In genomic region chr17:86273566-86274349, GRCm38 (mm10) we compare ENCODE assay signal across 17 mouse cellular contexts.
DNase-seq lines count a peak whose midpoint lies in the region; ATAC-seq lines count a peak whose summit lies in the region.
"Had no signal": no experiment of that assay in that cellular context is flagged by ENCODE, and none has a peak within 500 bp of the region (broad histone marks: within the 10 kb centered on the region; RNA-seq: fewer than 3 reads in every experiment).

No protein-coding gene starts in this region.

- H3K4me3 ChIP-seq in forebrain, embryonic 16.5 days (replicated peaks; ENCODE audit: low read length): no peak overlapping the region
- no peak overlapping the region for H3K4me3 ChIP-seq in forebrain, embryonic 12.5 days (replicated peaks)
- no peak overlapping the region for H3K4me3 ChIP-seq in heart, embryonic 11.5 days (ENCODE audit: low read depth, low read length)
- H3K4me3 ChIP-seq in midbrain, embryonic 10.5 days: no peak overlapping the region
- no peak overlapping the region for H3K4me3 ChIP-seq in midbrain, embryonic 14.5 days (replicated peaks; ENCODE audit: low read depth, low read length)
- H3K4me3 ChIP-seq: embryonic facial prominence, embryonic 10.5 days; heart, embryonic 15.5 days; hindbrain, embryonic 13.5 days had no signal

- H3K36me3 ChIP-seq in forebrain, embryonic 16.5 days (ENCODE audit: control insufficient read depth, insufficient read depth): no peaks in the 10 kb centered on the region
- no peaks in the 10 kb centered on the region for H3K36me3 ChIP-seq in forebrain, embryonic 12.5 days (replicated peaks)
- H3K36me3 ChIP-seq in heart, embryonic 11.5 days (ENCODE audit: control insufficient read depth, insufficient read depth, low read length): no peaks in the 10 kb centered on the region
- no peaks in the 10 kb centered on the region for H3K36me3 ChIP-seq in midbrain, embryonic 10.5 days
- no peaks in the 10 kb centered on the region for H3K36me3 ChIP-seq in midbrain, embryonic 14.5 days (ENCODE audit: control insufficient read depth, insufficient read depth, low read length)
- H3K36me3 ChIP-seq: embryonic facial prominence, embryonic 10.5 days; heart, embryonic 15.5 days; hindbrain, embryonic 13.5 days had no signal

- peak overlapping the region; percentile 65 for H3K27ac ChIP-seq in forebrain, embryonic 16.5 days (ENCODE audit: low read length)
- H3K27ac ChIP-seq in forebrain, embryonic 12.5 days: no peak overlapping the region
- peak overlapping the region; percentile 32; the same call in 1 of the 2 replicates for H3K27ac ChIP-seq in heart, embryonic 11.5 days (ENCODE audit: low read depth, low read length)
- 0 out of 2 replicates have a peak overlapping the region, but pooled peaks have one; percentile 2 for H3K27ac ChIP-seq in midbrain, embryonic 10.5 days (replicated peaks)
- no peak overlapping the region for H3K27ac ChIP-seq in midbrain, embryonic 14.5 days (replicated peaks; ENCODE audit: low read depth, low read length)
- H3K27ac ChIP-seq: embryonic facial prominence, embryonic 10.5 days; heart, embryonic 15.5 days; hindbrain, embryonic 13.5 days; hindbrain, postnatal 0 days had no signal

- H3K4me1 ChIP-seq in forebrain, embryonic 16.5 days (replicated peaks; ENCODE audit: control insufficient read depth, insufficient read depth, low read length): peaks cover 30% of the 10 kb centered on the region
- peaks cover 5% of the 10 kb centered on the region; the same call in 1 of the 2 replicates for H3K4me1 ChIP-seq in forebrain, embryonic 12.5 days
- H3K4me1 ChIP-seq in heart, embryonic 11.5 days (ENCODE audit: control insufficient read depth, insufficient read depth, low read length): peaks cover 35% of the 10 kb centered on the region
- peaks cover 24% of the 10 kb centered on the region for H3K4me1 ChIP-seq in midbrain, embryonic 10.5 days
- H3K4me1 ChIP-seq in midbrain, embryonic 14.5 days (ENCODE audit: control insufficient read depth, insufficient read depth, low read length): no peaks in the 10 kb centered on the region

- no peak for DNase-seq in heart, adult 11 months
- DNase-seq in midbrain, embryonic 10.5 days (ENCODE audit: low spot score): no peak
- DNase-seq in midbrain, embryonic 14.5 days: no peak
- DNase-seq in urinary bladder, postnatal 36 days (ENCODE audit: low spot score in 2 of 2): no peak
- DNase-seq: adrenal gland, adult 8-10 months; adrenal gland, postnatal 36 days; cerebellum, adult 9-11 months; gastrocnemius, postnatal 36 days; kidney, adult 11 months; kidney, adult 9 months had no signal

- no peaks in the 10 kb centered on the region for H3K27me3 ChIP-seq in forebrain, embryonic 16.5 days (replicated peaks; ENCODE audit: control insufficient read depth, insufficient read depth, low read length)
- no peaks in the 10 kb centered on the region for H3K27me3 ChIP-seq in forebrain, embryonic 12.5 days
- H3K27me3 ChIP-seq in heart, embryonic 11.5 days (ENCODE audit: control insufficient read depth, insufficient read depth, low read length): no peaks in the 10 kb centered on the region
- H3K27me3 ChIP-seq in midbrain, embryonic 10.5 days (ENCODE audit: low read depth, poor library complexity, severe bottlenecking): no peaks in the 10 kb centered on the region
- H3K27me3 ChIP-seq in midbrain, embryonic 14.5 days (ENCODE audit: control insufficient read depth, insufficient read depth, low read length): no peaks in the 10 kb centered on the region
- H3K27me3 ChIP-seq: heart, embryonic 15.5 days; hindbrain, embryonic 13.5 days had no signal

- H3K9ac ChIP-seq in forebrain, embryonic 16.5 days (replicated peaks; ENCODE audit: low read depth, low read length): no peak overlapping the region
- no peak overlapping the region for H3K9ac ChIP-seq in forebrain, embryonic 12.5 days
- no peak overlapping the region for H3K9ac ChIP-seq in heart, embryonic 11.5 days (ENCODE audit: low read depth, low read length)
- H3K9ac ChIP-seq in midbrain, embryonic 14.5 days (replicated peaks; ENCODE audit: low read length): no peak overlapping the region
- H3K9ac ChIP-seq: heart, embryonic 15.5 days; hindbrain, embryonic 13.5 days had no signal

- H3K9me3 ChIP-seq in forebrain, embryonic 16.5 days (ENCODE audit: control insufficient read depth, low read length): no peaks in the 10 kb centered on the region
- no peaks in the 10 kb centered on the region for H3K9me3 ChIP-seq in forebrain, embryonic 12.5 days
- H3K9me3 ChIP-seq in heart, embryonic 11.5 days (replicated peaks; ENCODE audit: control insufficient read depth, low read length): no peaks in the 10 kb centered on the region
- no peaks in the 10 kb centered on the region for H3K9me3 ChIP-seq in midbrain, embryonic 10.5 days (replicated peaks)
- no peaks in the 10 kb centered on the region for H3K9me3 ChIP-seq in midbrain, embryonic 14.5 days (ENCODE audit: control insufficient read depth, low read length)
- H3K9me3 ChIP-seq: embryonic facial prominence, embryonic 10.5 days; heart, embryonic 15.5 days; hindbrain, embryonic 13.5 days had no signal

- no peak overlapping the region for H3K4me2 ChIP-seq in forebrain, embryonic 16.5 days (ENCODE audit: low read length)
- no peak overlapping the region for H3K4me2 ChIP-seq in forebrain, embryonic 12.5 days
- no peak overlapping the region for H3K4me2 ChIP-seq in heart, embryonic 11.5 days
- no peak overlapping the region for H3K4me2 ChIP-seq in midbrain, embryonic 14.5 days (ENCODE audit: low read length)
- H3K4me2 ChIP-seq: heart, embryonic 15.5 days; hindbrain, embryonic 13.5 days had no signal

- no peak for ATAC-seq in forebrain, embryonic 16.5 days
- no peak for ATAC-seq in forebrain, embryonic 12.5 days (ENCODE audit: low FRiP score)
- ATAC-seq in heart, embryonic 11.5 days (replicated peaks; ENCODE audit: insufficient number of reproducible peaks, low FRiP score, low TSS enrichment): no peak
- ATAC-seq in midbrain, embryonic 14.5 days (ENCODE audit: low FRiP score, low TSS enrichment): no peak
- ATAC-seq: hindbrain, postnatal 0 days had no signal

- 82% methylated on average over 9 of the region's 9 CpGs for WGBS in forebrain, embryonic 16.5 days
- 84% methylated on average over 9 of the region's 9 CpGs for WGBS in forebrain, embryonic 12.5 days
- WGBS in heart, embryonic 11.5 days (ENCODE audit: insufficient replicate concordance): 79% methylated on average over 9 of the region's 9 CpGs
- 83% methylated on average over 9 of the region's 9 CpGs for WGBS in midbrain, embryonic 10.5 days
- WGBS in midbrain, embryonic 14.5 days: 86% methylated on average over 9 of the region's 9 CpGs

Comparison
In these comparisons a context has a peak if more than half of its experiments do, and no peak if none do; other contexts are left out.
1. H3K27ac ChIP-seq: peak in forebrain, embryonic 16.5 days (single experiment), heart, embryonic 11.5 days (single experiment) and midbrain, embryonic 10.5 days (single experiment); none in forebrain, embryonic 12.5 days (single experiment) and midbrain, embryonic 14.5 days (single experiment).